27 mouse cellular contexts compared by ENCODE assay signal in genomic region chr8:101697948-101698347, GRCm38 (mm10).
"Had no signal": no experiment of that assay in that cellular context is flagged by ENCODE, and none has a peak within 500 bp of the region (broad histone marks: within the 10 kb centered on the region; RNA-seq: fewer than 3 reads in every experiment).

No protein-coding gene starts in this region.

- H3K27me3 ChIP-seq: heart, embryonic 12.5 days; hindbrain, embryonic 12.5 days; kidney, embryonic 15.5 days; limb, embryonic 13.5 days; limb, embryonic 15.5 days; liver, embryonic 12.5 days had no signal

- ATAC-seq: hindbrain, embryonic 16.5 days; intestine, embryonic 16.5 days; liver, embryonic 12.5 days had no signal

- H3K9me3 ChIP-seq: heart, embryonic 10.5 days; heart, embryonic 12.5 days; hindbrain, embryonic 10.5 days; hindbrain, embryonic 12.5 days; kidney, embryonic 15.5 days; limb, embryonic 13.5 days; limb, embryonic 15.5 days; liver, embryonic 12.5 days had no signal

- H3K4me1 ChIP-seq: heart, embryonic 10.5 days; heart, embryonic 12.5 days; hindbrain, embryonic 10.5 days; hindbrain, embryonic 12.5 days; kidney, embryonic 15.5 days; limb, embryonic 13.5 days; limb, embryonic 15.5 days; liver, embryonic 12.5 days had no signal

- H3K27ac ChIP-seq: gastrocnemius, adult 2 months; heart, embryonic 10.5 days; hindbrain, embryonic 10.5 days; hindbrain, embryonic 12.5 days; hindbrain, embryonic 14.5 days; kidney, embryonic 15.5 days; kidney, postnatal 0 days; limb, embryonic 13.5 days; limb, embryonic 15.5 days; liver, embryonic 12.5 days; liver, embryonic 14.5 days had no signal

- DNase-seq: gastrocnemius, adult 2 months; gastrocnemius, postnatal 10 days; gastrocnemius, postnatal 25 days; heart, adult 18-20 months; heart, postnatal 10 days; heart, postnatal 4 days; kidney, adult 11 months; kidney, adult 2 months; kidney, adult 9 months; kidney, postnatal 14 days; kidney, postnatal 36 days; layer of hippocampus, adult 9-11 months; layer of hippocampus, postnatal 36 days; left cerebral cortex, postnatal 4 days had no signal

- H3K36me3 ChIP-seq: heart, embryonic 10.5 days; heart, embryonic 12.5 days; hindbrain, embryonic 10.5 days; hindbrain, embryonic 12.5 days; kidney, embryonic 15.5 days; limb, embryonic 13.5 days; limb, embryonic 15.5 days; liver, embryonic 12.5 days had no signal

- H3K9ac ChIP-seq: heart, embryonic 12.5 days; hindbrain, embryonic 12.5 days; hindbrain, embryonic 14.5 days; kidney, embryonic 15.5 days; limb, embryonic 13.5 days; limb, embryonic 15.5 days; liver, embryonic 12.5 days; liver, embryonic 14.5 days had no signal

- H3K4me3 ChIP-seq: gastrocnemius, adult 2 months; heart, embryonic 10.5 days; heart, embryonic 12.5 days; hindbrain, embryonic 10.5 days; hindbrain, embryonic 12.5 days; kidney, embryonic 15.5 days; limb, embryonic 13.5 days; limb, embryonic 15.5 days; liver, embryonic 12.5 days had no signal

- H3K4me2 ChIP-seq: heart, embryonic 12.5 days; hindbrain, embryonic 12.5 days; hindbrain, embryonic 14.5 days; kidney, embryonic 15.5 days; limb, embryonic 13.5 days; limb, embryonic 15.5 days; liver, embryonic 12.5 days had no signal
